Mouse (Mus musculus): ENCODE measurements at regions not wholly inside any gene's neighbourhood (a gene's known extent, or its start where the extent isn't known, plus 50 kb on each side); places are given as distances from the start of the nearest gene placed in this dataset.

DNA sequence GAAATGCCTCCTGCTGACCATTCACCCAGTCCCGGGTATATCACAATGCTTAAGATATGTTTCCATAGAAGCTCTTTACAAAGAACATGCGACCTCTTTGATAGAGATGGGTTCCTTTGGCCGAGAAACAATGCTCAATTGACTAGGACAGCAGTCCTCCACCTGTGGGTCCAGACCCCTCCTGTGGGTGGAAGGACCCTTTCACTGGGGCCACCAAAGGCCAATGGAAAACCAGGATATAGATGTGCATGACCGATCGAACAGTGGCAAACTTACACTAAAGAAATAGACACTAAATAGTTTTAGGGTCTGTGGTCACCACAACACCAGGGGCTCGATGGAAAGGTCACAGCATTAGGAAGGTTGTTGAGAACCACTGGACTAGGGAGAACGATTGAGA lies 53.2 kb upstream of the Ezh2 start:
- TF ChIP-seq POLR2A (IDR thresholded peaks at IDR 0.05; ENCODE audit: control insufficient read depth in 1 of 2, insufficient read depth in 1 of 2, low read depth in 1 of 2, low read length in 2 of 2, poor library complexity in 1 of 2) (no peak), SIN3A (IDR thresholded peaks at IDR 0.05; ENCODE audit: low read length) (no peak), GATA1 (IDR thresholded peaks at IDR 0.05; ENCODE audit: low read depth, low read length) (no peak), CTCF (IDR thresholded peaks at IDR 0.05 in 2 of 3, conservative IDR thresholded peaks at IDR 0.05 in 1 of 3; ENCODE audit: control insufficient read depth in 1 of 3, insufficient read depth in 1 of 3, low read depth in 2 of 3, low read length in 3 of 3, poor library complexity in 1 of 3, severe bottlenecking in 1 of 3) (no peak), RAD21 (IDR thresholded peaks at IDR 0.05; ENCODE audit: low read depth, low read length) (no peak), ELF1 (IDR thresholded peaks at IDR 0.05; ENCODE audit: low read depth, low read length) (no peak), MXI1 (IDR thresholded peaks at IDR 0.05; ENCODE audit: low read depth, low read length) (no peak), USF2 (IDR thresholded peaks at IDR 0.05; ENCODE audit: borderline replicate concordance in 1 of 2, insufficient read depth in 1 of 2, low read depth in 1 of 2, low read length in 2 of 2) (no peak), GABPA (IDR thresholded peaks at IDR 0.05; ENCODE audit: low read depth, low read length) (no peak), KAT2A (conservative IDR thresholded peaks at IDR 0.05; ENCODE audit: low read depth, low read length) (no peak), EP300 (IDR thresholded peaks at IDR 0.05; ENCODE audit: low read depth in 1 of 2, low read length in 2 of 2) (no peak), MAFK (IDR thresholded peaks at IDR 0.05; ENCODE audit: borderline replicate concordance, low read depth, low read length) (no peak)
